Mouse (Mus musculus): ENCODE data around the gene Cd79a.
A peak's percentile ranks its signal among the peaks of the same experiment; 100 is the strongest.

The Cd79a gene

DNA sequence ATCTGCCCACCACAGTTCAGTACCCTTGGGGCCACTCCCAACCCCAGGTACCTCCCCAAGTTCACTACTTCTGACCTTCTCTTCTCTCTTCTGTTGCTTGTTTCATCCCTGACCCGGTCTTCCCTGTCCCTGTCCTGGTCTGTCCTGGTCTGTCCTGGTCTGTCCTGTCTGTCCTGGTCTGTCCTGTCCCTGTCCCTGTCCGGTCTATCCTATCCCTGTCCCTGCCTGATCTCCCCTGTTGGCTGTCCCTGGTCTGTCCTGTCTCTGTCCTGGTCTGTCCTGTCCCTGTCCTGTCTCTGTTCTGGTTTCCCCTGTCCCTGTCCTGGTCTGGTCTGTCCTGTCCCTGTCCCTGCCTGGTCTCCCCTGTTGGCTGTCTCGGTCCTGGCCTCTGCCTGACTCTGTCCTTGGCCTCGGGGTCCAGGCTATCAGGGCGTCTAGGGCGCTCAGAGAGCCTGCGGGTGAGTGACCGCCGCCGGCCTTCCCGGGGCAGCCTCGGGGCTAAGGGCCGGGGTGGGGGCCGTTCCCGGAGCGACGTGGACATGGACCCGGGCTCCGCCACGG, 21.7 kb downstream of the Cd79a start:
- no peak for DNase-seq (ENCODE audit: low spot score in 2 of 2)

- DNase-seq (ENCODE audit: low spot score in 2 of 2): peak in 1 of 2 experiments; percentile 45
Measured at GRCm38 (mm10) chr7:24919728-24920127, 22.5 kb downstream of the Cd79a start.

DNA sequence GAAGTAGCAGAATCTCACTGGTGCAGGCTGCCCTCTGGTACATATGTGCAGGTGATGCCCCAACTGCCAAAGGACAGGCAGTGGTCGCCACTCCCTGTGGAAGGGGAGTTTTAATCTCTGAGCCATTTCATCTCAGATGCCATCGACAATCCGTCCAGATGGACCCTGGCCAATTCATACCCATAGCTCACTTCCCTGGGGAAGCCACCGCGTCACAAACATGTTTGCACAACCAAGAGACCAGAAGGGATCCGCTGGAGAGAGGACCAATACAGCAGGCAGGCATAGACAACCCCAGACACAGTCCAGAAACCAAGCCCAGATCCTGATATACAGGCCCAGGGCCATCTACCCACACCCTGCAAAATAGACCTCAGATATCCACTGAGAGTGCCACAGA, 33.3 kb downstream of the Cd79a start:
- DNase-seq (ENCODE audit: low spot score in 2 of 2): no peak

DNA sequence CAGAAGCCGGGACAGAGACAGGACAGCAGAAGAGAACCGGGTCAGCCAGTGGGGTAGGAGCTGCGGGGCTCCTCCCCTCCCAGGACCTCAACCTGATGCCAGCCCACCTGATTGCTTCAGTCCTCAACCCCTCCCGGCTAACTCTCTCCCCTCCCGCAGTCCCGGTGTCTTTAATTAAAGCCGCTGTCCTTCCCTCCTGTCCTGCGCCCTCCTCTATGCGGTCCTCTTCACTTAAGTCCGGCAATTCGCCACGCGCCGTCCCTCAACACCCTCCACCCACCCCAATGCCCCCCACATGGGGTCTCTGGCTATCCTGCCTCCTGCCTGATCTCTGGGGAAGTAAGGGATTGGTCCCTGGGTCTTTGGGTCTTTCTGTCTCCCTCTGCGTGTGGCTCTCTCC, 34.5 kb downstream of the Cd79a start:
- no peak for DNase-seq (ENCODE audit: low spot score in 2 of 2)

- DNase-seq (ENCODE audit: low spot score in 2 of 2): no peak
Measured at GRCm38 (mm10) chr7:24943641-24944040, 46.5 kb downstream of the Cd79a start.

- no peak for DNase-seq (ENCODE audit: low spot score in 2 of 2)
Measured at GRCm38 (mm10) chr7:24944257-24944950, 47.2 kb downstream of the Cd79a start, which contains the start of gene Gm4881. TSS of gene Gm4881 (minus strand) at chr7:24944494.

DNA sequence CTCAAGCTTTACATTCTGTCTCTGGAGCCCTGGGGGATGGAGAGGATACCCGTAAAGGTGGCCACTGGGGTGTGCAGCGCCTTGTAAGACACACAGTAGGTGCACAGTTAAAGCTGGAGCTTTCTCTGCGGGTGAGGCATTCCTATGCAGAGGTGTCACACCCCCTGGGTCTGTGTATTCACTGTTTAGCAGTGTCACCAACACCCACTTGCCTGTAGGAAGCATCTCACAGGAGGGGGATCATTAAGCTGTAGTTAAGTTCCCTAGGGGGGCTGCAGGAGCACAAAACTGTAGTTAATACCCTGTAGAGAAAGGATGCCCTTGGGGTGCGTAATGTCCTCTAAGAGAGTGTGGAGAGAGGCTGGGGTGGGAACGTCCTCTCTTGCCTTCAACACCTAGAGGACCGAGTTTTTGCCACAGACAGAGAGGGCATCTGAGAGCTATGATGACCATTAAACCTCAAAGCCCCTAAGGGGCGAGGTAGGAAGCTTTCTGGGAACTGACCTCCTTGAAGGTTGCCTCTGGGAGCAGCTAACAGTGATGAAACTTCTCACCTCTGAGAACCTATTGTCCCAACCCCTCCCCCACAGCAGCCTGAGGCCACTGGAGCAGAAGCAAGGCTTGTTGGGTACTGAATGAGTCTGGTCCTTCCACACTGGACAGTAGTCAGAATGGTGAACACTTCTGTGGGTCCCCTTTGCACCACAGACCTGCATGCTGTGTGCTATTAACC, 50.3 kb downstream of the Cd79a start:
- no peak for DNase-seq (ENCODE audit: low spot score in 2 of 2)

DNA sequence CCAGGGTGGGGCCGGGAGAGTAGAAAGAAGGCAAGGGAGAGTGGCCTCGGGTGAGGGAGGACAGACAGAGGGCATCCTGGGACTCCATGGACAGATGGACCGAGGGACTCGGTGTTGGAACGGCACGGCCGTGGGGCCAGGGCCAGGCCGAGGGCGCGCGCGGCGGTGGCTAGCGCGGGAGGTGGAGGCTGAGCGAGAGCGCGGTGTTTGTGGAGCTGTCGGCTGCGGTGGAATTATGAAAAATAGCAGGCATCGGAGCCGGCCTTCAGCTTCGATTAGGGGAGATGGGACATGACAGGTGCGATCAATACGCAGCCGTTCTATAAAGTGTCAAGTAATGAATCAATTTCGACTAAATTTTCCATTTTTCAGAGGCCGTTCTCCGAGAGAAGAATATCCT, 51.6 kb downstream of the Cd79a start:
- DNase-seq (ENCODE audit: low spot score in 2 of 2): no peak

GRCm38 (mm10) chr7:24949958-24950623, 52.9 kb downstream of the Cd79a start:
- peak; percentile 62 to 81 for DNase-seq (ENCODE audit: low spot score in 2 of 2)
